Comparison of ENCODE assay signal across 19 mouse cellular contexts in genomic region chr9:122137960-122138359, GRCm38 (mm10). TPM values are rescaled to one million over a fixed set of nuclear protein-coding genes. Genes with fewer than 3 reads are reported as not detected.
DNase-seq lines count a peak whose midpoint lies in the region; ATAC-seq and TF ChIP-seq lines count a peak whose summit lies in the region.
"Had no signal": no experiment of that assay in that cellular context is flagged by ENCODE, and none has a peak within 500 bp of the region (broad histone marks: within the 10 kb centered on the region; RNA-seq: fewer than 3 reads in every experiment).

No protein-coding gene starts in this region.

- DNase-seq in heart, embryonic 10.5 days (ENCODE audit: low spot score), result peak; percentile 6
- DNase-seq in heart, postnatal 10 days, result no peak
- no peak for DNase-seq in testis, postnatal 10 days (ENCODE audit: low spot score)
- no peak for DNase-seq in hindbrain, embryonic 11.5 days (ENCODE audit: low spot score)
- DNase-seq: adrenal gland, adult 2 months; adrenal gland, postnatal 25 days; cerebellum, adult 11 months; cerebellum, adult 8-10 months; cerebellum, postnatal 14 days; gastrocnemius, postnatal 36 days; heart, adult 18-20 months had no signal

- intact Hi-C loops in heart, postnatal 10 days (cut with DNase I), result no loop called here

- no peak for TF ChIP-seq CTCF in testis, adult 2 months (IDR thresholded peaks at IDR 0.05; ENCODE audit: control insufficient read depth, insufficient read depth, insufficient replicate concordance, low read depth, low read length)

- no peaks in the 10 kb centered on the region for H3K9me3 ChIP-seq in heart, embryonic 10.5 days
- H3K9me3 ChIP-seq in intestine, embryonic 16.5 days (ENCODE audit: control insufficient read depth, low read length), result no peaks in the 10 kb centered on the region
- no peaks in the 10 kb centered on the region for H3K9me3 ChIP-seq in hindbrain, embryonic 11.5 days (ENCODE audit: control insufficient read depth, low read length)
- H3K9me3 ChIP-seq: embryonic facial prominence, embryonic 12.5 days; forebrain, embryonic 15.5 days; heart, embryonic 12.5 days had no signal

- WGBS in heart, embryonic 10.5 days, result 79% methylated on average over 1 of the region's 1 CpGs
- 47% methylated on average over 1 of the region's 1 CpGs for WGBS in intestine, embryonic 16.5 days
- 58% methylated on average over 1 of the region's 1 CpGs for WGBS in hindbrain, embryonic 11.5 days

- no peak overlapping the region for H3K9ac ChIP-seq in intestine, embryonic 16.5 days (ENCODE audit: low read depth, low read length)
- H3K9ac ChIP-seq in hindbrain, embryonic 11.5 days (ENCODE audit: low read depth, low read length), result no peak overlapping the region
- H3K9ac ChIP-seq: embryonic facial prominence, embryonic 12.5 days; forebrain, embryonic 15.5 days; heart, embryonic 12.5 days; hindbrain, embryonic 14.5 days had no signal

- H3K27me3 ChIP-seq in heart, embryonic 10.5 days (ENCODE audit: insufficient read depth, poor library complexity, severe bottlenecking), result no peaks in the 10 kb centered on the region
- no peaks in the 10 kb centered on the region for H3K27me3 ChIP-seq in testis, adult 2 months (ENCODE audit: control insufficient read depth, insufficient read depth, low read length)
- no peaks in the 10 kb centered on the region for H3K27me3 ChIP-seq in intestine, embryonic 16.5 days (replicated peaks; ENCODE audit: control insufficient read depth, insufficient read depth, low read length)
- no peaks in the 10 kb centered on the region for H3K27me3 ChIP-seq in hindbrain, embryonic 11.5 days (ENCODE audit: control insufficient read depth, insufficient read depth, low read length)
- H3K27me3 ChIP-seq: CH12.LX; embryonic facial prominence, embryonic 12.5 days; forebrain, embryonic 15.5 days; heart, embryonic 12.5 days; Patski had no signal

- H3K4me3 ChIP-seq in heart, embryonic 10.5 days, result no peak overlapping the region
- peak overlapping the region; percentile 62 for H3K4me3 ChIP-seq in testis, adult 2 months (ENCODE audit: control insufficient read depth, low read depth, low read length)
- no peak overlapping the region for H3K4me3 ChIP-seq in intestine, embryonic 16.5 days (ENCODE audit: low read length)
- H3K4me3 ChIP-seq in hindbrain, embryonic 11.5 days (ENCODE audit: low read depth, low read length), result no peak overlapping the region
- H3K4me3 ChIP-seq: embryonic facial prominence, embryonic 12.5 days; forebrain, embryonic 15.5 days; heart, embryonic 12.5 days had no signal

- no peak for TF ChIP-seq POLR2A in testis, adult 2 months (IDR thresholded peaks at IDR 0.05; ENCODE audit: control insufficient read depth, low read depth, low read length)

- ATAC-seq in intestine, embryonic 16.5 days, result peak; percentile 53; the same call in 1 of the 2 replicates
- no peak for ATAC-seq in hindbrain, embryonic 11.5 days (ENCODE audit: low FRiP score)
- ATAC-seq: forebrain, embryonic 15.5 days; Patski had no signal

- no peak overlapping the region for H3K27ac ChIP-seq in heart, embryonic 10.5 days
- H3K27ac ChIP-seq in testis, adult 2 months (ENCODE audit: control insufficient read depth, insufficient read depth, low read depth, low read length), result no peak overlapping the region
- no peak overlapping the region for H3K27ac ChIP-seq in intestine, embryonic 16.5 days (ENCODE audit: low read length)
- no peak overlapping the region for H3K27ac ChIP-seq in hindbrain, embryonic 11.5 days (ENCODE audit: low read depth, low read length)
- H3K27ac ChIP-seq: embryonic facial prominence, embryonic 12.5 days; forebrain, embryonic 15.5 days; hindbrain, embryonic 14.5 days had no signal

- no peak overlapping the region for H3K4me2 ChIP-seq in intestine, embryonic 16.5 days (ENCODE audit: low read depth, low read length)
- H3K4me2 ChIP-seq in hindbrain, embryonic 11.5 days (replicated peaks; ENCODE audit: low read depth, low read length), result no peak overlapping the region
- H3K4me2 ChIP-seq: embryonic facial prominence, embryonic 12.5 days; forebrain, embryonic 15.5 days; heart, embryonic 12.5 days; hindbrain, embryonic 14.5 days had no signal

- H3K4me1 ChIP-seq in heart, embryonic 10.5 days, result peaks cover 37% of the 10 kb centered on the region
- H3K4me1 ChIP-seq in testis, adult 2 months (ENCODE audit: control insufficient read depth, insufficient read depth, low read length), result no peaks in the 10 kb centered on the region
- H3K4me1 ChIP-seq in intestine, embryonic 16.5 days (ENCODE audit: control insufficient read depth, insufficient read depth, low read length), result peaks cover 33% of the 10 kb centered on the region
- no peaks in the 10 kb centered on the region for H3K4me1 ChIP-seq in hindbrain, embryonic 11.5 days (replicated peaks; ENCODE audit: control insufficient read depth, insufficient read depth, low read length)
- H3K4me1 ChIP-seq: forebrain, embryonic 15.5 days had no signal

- peaks cover 14% of the 10 kb centered on the region for H3K36me3 ChIP-seq in heart, embryonic 10.5 days
- peaks cover 4% of the 10 kb centered on the region for H3K36me3 ChIP-seq in testis, adult 2 months (ENCODE audit: control insufficient read depth, insufficient read depth, low read length)
- no peaks in the 10 kb centered on the region for H3K36me3 ChIP-seq in intestine, embryonic 16.5 days (ENCODE audit: control insufficient read depth, insufficient read depth, low read length)
- H3K36me3 ChIP-seq in hindbrain, embryonic 11.5 days (ENCODE audit: control insufficient read depth, insufficient read depth, low read length), result no peaks in the 10 kb centered on the region

RNA-seq across cellular contexts. Expression of gene Snrk, which starts 20.9 kb away (rescaled TPM):
- 39.3 and 54.0 TPM in 2 replicates for polyA plus RNA-seq in heart, embryonic 10.5 days (2016; fragmentation: Nextera tagmentation; extraction: Ambion mirVana)
- total RNA-seq in heart, postnatal 10 days (2021), result 100 to 1,000 TPM; 133 to 167 TPM
- polyA plus RNA-seq in testis, adult 2 months (2012; rRNA removed), result 18.7 and 29.5 TPM in 2 replicates
- 45.5 and 48.7 TPM in 2 replicates for polyA plus RNA-seq in intestine, embryonic 16.5 days (2015; fragmentation: Nextera tagmentation; extraction: Ambion mirVana)
- 22.0 and 24.3 TPM in 2 replicates for polyA plus RNA-seq in hindbrain, embryonic 11.5 days (2014; fragmentation: Nextera tagmentation; extraction: Ambion mirVana)
